Mouse (Mus musculus): ENCODE measurements around the gene Ston2. TPM values are rescaled to one million over a fixed set of nuclear protein-coding genes. Genes with fewer than 3 reads are reported as not detected.
"Not testable (repeated sequence)": the region's sequence is repeated elsewhere in the genome, so short reads cannot be mapped to it uniquely, and the experiment has no call there.

Ston2 gene
- polyA plus RNA-seq, 1 experiment from 2014 or later, result 16.4 TPM

GRCm38 (mm10) chr12:91799821-91800335 lies 11.7 kb upstream of the Ston2 start:
- Histone ChIP-seq H3K27me3 (ENCODE audit: control insufficient read depth, insufficient read depth, low read length) (no peaks in the 10 kb centered on the region), H3K36me3 (ENCODE audit: control insufficient read depth, insufficient read depth, low read length) (no peaks in the 10 kb centered on the region), H3K4me1 (ENCODE audit: control insufficient read depth, insufficient read depth, low read length) (no peaks in the 10 kb centered on the region), H3K9ac (replicated peaks; ENCODE audit: low read depth, low read length) (no peak overlapping the region), H3K27ac (ENCODE audit: low read length) (no peak overlapping the region), H3K4me3 (ENCODE audit: low read depth, low read length) (no peak overlapping the region), H3K9me3 (ENCODE audit: control insufficient read depth, low read depth, low read length) (no peaks in the 10 kb centered on the region), H3K4me2 (replicated peaks; ENCODE audit: low read depth, low read length) (no peak overlapping the region)
- WGBS, result 72% methylated on average over 12 of the region's 12 CpGs
- ATAC-seq (ENCODE audit: insufficient number of reproducible peaks, insufficient read depth, low FRiP score, low read depth), result no peak

DNA sequence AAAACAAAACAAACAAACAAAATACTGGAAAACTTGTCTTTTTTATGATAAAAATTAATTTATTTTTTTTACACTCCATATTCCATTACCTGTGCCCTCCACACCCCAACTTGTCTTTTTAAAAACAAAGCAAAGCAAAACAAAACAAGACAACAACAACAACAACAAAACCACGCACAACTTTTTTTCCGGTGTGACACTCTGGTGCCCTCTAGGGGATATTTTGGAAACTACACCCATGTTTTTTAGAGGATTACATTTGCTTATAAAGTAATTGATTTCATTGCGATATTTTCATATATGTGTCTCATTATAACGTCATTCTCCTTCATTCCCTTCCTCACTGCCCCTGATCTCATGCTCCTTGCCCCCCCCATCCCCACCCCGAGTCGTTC lies 11.2 kb upstream of the Ston2 start:
- Histone ChIP-seq H3K9ac (replicated peaks; ENCODE audit: low read depth, low read length) (no peak overlapping the region), H3K9me3 (ENCODE audit: control insufficient read depth, low read depth, low read length) (no peaks in the 10 kb centered on the region), H3K4me2 (replicated peaks; ENCODE audit: low read depth, low read length) (no peak overlapping the region), H3K27me3 (ENCODE audit: control insufficient read depth, insufficient read depth, low read length) (no peaks in the 10 kb centered on the region), H3K4me1 (ENCODE audit: control insufficient read depth, insufficient read depth, low read length) (no peaks in the 10 kb centered on the region), H3K27ac (ENCODE audit: low read length) (no peak overlapping the region), H3K36me3 (ENCODE audit: control insufficient read depth, insufficient read depth, low read length) (no peaks in the 10 kb centered on the region), H3K4me3 (ENCODE audit: low read depth, low read length) (no peak overlapping the region)
- WGBS, result 19% methylated on average over 6 of the region's 6 CpGs
- no peak for ATAC-seq (ENCODE audit: insufficient number of reproducible peaks, insufficient read depth, low FRiP score, low read depth)

- Histone ChIP-seq H3K27me3 (ENCODE audit: control insufficient read depth, insufficient read depth, low read length) (no peaks in the 10 kb centered on the region), H3K9me3 (ENCODE audit: control insufficient read depth, low read depth, low read length) (no peaks in the 10 kb centered on the region), H3K9ac (replicated peaks; ENCODE audit: low read depth, low read length) (no peak overlapping the region), H3K4me2 (replicated peaks; ENCODE audit: low read depth, low read length) (no peak overlapping the region), H3K27ac (ENCODE audit: low read length) (no peak overlapping the region), H3K4me1 (ENCODE audit: control insufficient read depth, insufficient read depth, low read length) (no peaks in the 10 kb centered on the region), H3K4me3 (ENCODE audit: low read depth, low read length) (no peak overlapping the region), H3K36me3 (ENCODE audit: control insufficient read depth, insufficient read depth, low read length) (no peaks in the 10 kb centered on the region)
- no peak for ATAC-seq (ENCODE audit: insufficient number of reproducible peaks, insufficient read depth, low FRiP score, low read depth)
- 76% methylated on average over 6 of the region's 6 CpGs for WGBS
Observed at GRCm38 (mm10) chr12:91798720-91799378, 10.7 kb upstream of the Ston2 start.

- Histone ChIP-seq H3K9me3 (ENCODE audit: control insufficient read depth, low read depth, low read length) (no peaks in the 10 kb centered on the region), H3K27me3 (ENCODE audit: control insufficient read depth, insufficient read depth, low read length) (no peaks in the 10 kb centered on the region), H3K27ac (ENCODE audit: low read length) (no peak overlapping the region), H3K4me3 (ENCODE audit: low read depth, low read length) (no peak overlapping the region), H3K9ac (replicated peaks; ENCODE audit: low read depth, low read length) (no peak overlapping the region), H3K4me2 (replicated peaks; ENCODE audit: low read depth, low read length) (no peak overlapping the region), H3K4me1 (ENCODE audit: control insufficient read depth, insufficient read depth, low read length) (no peaks in the 10 kb centered on the region), H3K36me3 (ENCODE audit: control insufficient read depth, insufficient read depth, low read length) (no peaks in the 10 kb centered on the region)
- WGBS, result 75% methylated on average over 4 of the region's 4 CpGs
- no peak for ATAC-seq (ENCODE audit: insufficient number of reproducible peaks, insufficient read depth, low FRiP score, low read depth)
Observed at GRCm38 (mm10) chr12:91796774-91797173, 8.6 kb upstream of the Ston2 start.

- no peak overlapping the region for H3K27ac ChIP-seq (ENCODE audit: low read length)
- no peak for ATAC-seq (ENCODE audit: insufficient number of reproducible peaks, insufficient read depth, low FRiP score, low read depth)
- H3K4me1 ChIP-seq (ENCODE audit: control insufficient read depth, insufficient read depth, low read length), result no peaks in the 10 kb centered on the region
- no peak overlapping the region for H3K4me2 ChIP-seq (replicated peaks; ENCODE audit: low read depth, low read length)
- H3K4me3 ChIP-seq (ENCODE audit: low read depth, low read length), result no peak overlapping the region
- H3K36me3 ChIP-seq (ENCODE audit: control insufficient read depth, insufficient read depth, low read length), result no peaks in the 10 kb centered on the region
- H3K9me3 ChIP-seq (ENCODE audit: control insufficient read depth, low read depth, low read length), result no peaks in the 10 kb centered on the region
- 76% methylated on average over 8 of the region's 8 CpGs for WGBS
- no peak overlapping the region for H3K9ac ChIP-seq (replicated peaks; ENCODE audit: low read depth, low read length)
- H3K27me3 ChIP-seq (ENCODE audit: control insufficient read depth, insufficient read depth, low read length), result no peaks in the 10 kb centered on the region
Observed at GRCm38 (mm10) chr12:91793266-91793665, 5.1 kb upstream of the Ston2 start.

DNA sequence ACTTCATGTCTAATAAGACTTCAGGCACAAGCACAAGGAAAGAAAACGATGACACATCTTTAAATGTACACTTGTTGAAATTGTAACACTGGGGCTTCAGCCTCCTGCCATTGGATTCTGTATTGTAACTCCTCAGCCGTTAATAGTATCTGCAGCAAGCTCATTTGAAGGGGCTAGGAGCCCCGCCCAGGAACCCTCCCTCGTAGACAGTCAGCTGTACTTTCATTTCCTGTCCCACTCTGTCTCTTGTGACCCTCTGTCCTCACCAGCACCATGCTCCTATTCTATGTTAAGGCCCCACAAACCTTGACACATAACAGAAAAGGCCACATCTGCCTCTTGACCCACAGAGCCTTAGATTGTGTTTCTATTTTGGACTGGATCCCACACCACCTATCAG lies 3.6 kb upstream of the Ston2 start:
- 67% methylated on average over 4 of the region's 4 CpGs for WGBS
- no peak overlapping the region for H3K9ac ChIP-seq (replicated peaks; ENCODE audit: low read depth, low read length)
- H3K4me3 ChIP-seq (ENCODE audit: low read depth, low read length), result no peak overlapping the region
- no peak for ATAC-seq (ENCODE audit: insufficient number of reproducible peaks, insufficient read depth, low FRiP score, low read depth)
- no peak overlapping the region for H3K4me2 ChIP-seq (replicated peaks; ENCODE audit: low read depth, low read length)
- H3K4me1 ChIP-seq (ENCODE audit: control insufficient read depth, insufficient read depth, low read length), result no peaks in the 10 kb centered on the region
- no peaks in the 10 kb centered on the region for H3K36me3 ChIP-seq (ENCODE audit: control insufficient read depth, insufficient read depth, low read length)
- H3K9me3 ChIP-seq (ENCODE audit: control insufficient read depth, low read depth, low read length), result no peaks in the 10 kb centered on the region
- H3K27ac ChIP-seq (ENCODE audit: low read length), result no peak overlapping the region
- H3K27me3 ChIP-seq (ENCODE audit: control insufficient read depth, insufficient read depth, low read length), result no peaks in the 10 kb centered on the region

DNA sequence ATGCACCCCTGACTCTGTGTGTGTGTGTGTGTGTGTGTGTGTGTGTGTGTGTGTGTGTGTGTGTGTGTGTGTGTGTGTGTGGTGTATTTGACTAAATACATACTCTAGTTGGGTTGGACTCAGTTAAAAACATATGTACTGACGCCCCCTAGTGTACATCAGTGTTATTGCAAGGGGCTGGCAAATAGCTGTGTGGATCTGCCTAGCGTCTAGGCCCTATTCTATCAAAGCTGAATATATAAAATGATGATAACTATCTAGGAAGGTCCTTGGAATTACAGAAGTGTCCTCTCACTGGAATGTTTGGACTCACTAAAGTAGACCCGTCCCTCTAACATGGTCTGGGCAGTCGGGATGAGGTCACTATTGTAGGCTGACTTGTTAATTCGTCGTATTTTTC lies 1.6 kb upstream of the Ston2 start:
- Histone ChIP-seq H3K36me3 (ENCODE audit: control insufficient read depth, insufficient read depth, low read length) (no peaks in the 10 kb centered on the region), H3K4me1 (ENCODE audit: control insufficient read depth, insufficient read depth, low read length) (peaks cover 4% of the 10 kb centered on the region), H3K27ac (ENCODE audit: low read length) (no peak overlapping the region), H3K4me3 (ENCODE audit: low read depth, low read length) (no peak overlapping the region), H3K9me3 (ENCODE audit: control insufficient read depth, low read depth, low read length) (no peaks in the 10 kb centered on the region), H3K4me2 (replicated peaks; ENCODE audit: low read depth, low read length) (no peak overlapping the region), H3K27me3 (ENCODE audit: control insufficient read depth, insufficient read depth, low read length) (no peaks in the 10 kb centered on the region), H3K9ac (replicated peaks; ENCODE audit: low read depth, low read length) (no peak overlapping the region)
- 57% methylated on average over 6 of the region's 6 CpGs for WGBS
- ATAC-seq (ENCODE audit: insufficient number of reproducible peaks, insufficient read depth, low FRiP score, low read depth), result no peak

GRCm38 (mm10) chr12:91788446-91788845 lies 259 bp upstream of the Ston2 start:
- H3K27ac ChIP-seq (ENCODE audit: low read length); H3K36me3 ChIP-seq (ENCODE audit: control insufficient read depth, insufficient read depth, low read length); H3K4me3 ChIP-seq (ENCODE audit: low read depth, low read length); H3K4me1 ChIP-seq (ENCODE audit: control insufficient read depth, insufficient read depth, low read length); ATAC-seq (ENCODE audit: insufficient number of reproducible peaks, insufficient read depth, low FRiP score, low read depth); H3K4me2 ChIP-seq (replicated peaks; ENCODE audit: low read depth, low read length); H3K9me3 ChIP-seq (ENCODE audit: control insufficient read depth, low read depth, low read length); H3K9ac ChIP-seq (replicated peaks; ENCODE audit: low read depth, low read length); H3K27me3 ChIP-seq (ENCODE audit: control insufficient read depth, insufficient read depth, low read length): not testable (repeated sequence)
- 73% methylated on average over 3 of the region's 3 CpGs for WGBS

DNA sequence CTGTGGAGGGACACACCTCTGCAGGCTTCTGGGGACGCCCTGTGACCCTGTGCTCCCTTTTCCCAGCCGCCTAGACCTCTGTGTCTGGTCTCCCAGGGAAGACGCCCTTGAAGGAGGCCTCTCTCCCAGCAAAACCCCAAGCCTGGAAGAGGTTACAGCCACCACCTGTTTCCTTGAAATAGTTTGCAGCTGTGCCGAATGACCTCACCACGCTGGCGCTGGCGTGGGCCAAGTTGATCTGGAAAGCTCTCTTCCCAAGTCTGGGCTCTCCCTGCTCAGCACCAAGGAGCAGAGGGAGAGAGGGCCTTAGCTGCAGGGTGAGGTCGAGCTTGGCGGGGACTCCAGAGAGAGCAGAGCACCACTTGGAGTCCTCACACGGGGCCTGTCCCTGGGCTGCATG lies 1.8 kb downstream of the Ston2 start:
- no peak overlapping the region for H3K27ac ChIP-seq (ENCODE audit: low read length)
- H3K9ac ChIP-seq (replicated peaks; ENCODE audit: low read depth, low read length), result no peak overlapping the region
- no peak overlapping the region for H3K4me3 ChIP-seq (ENCODE audit: low read depth, low read length)
- H3K27me3 ChIP-seq (ENCODE audit: control insufficient read depth, insufficient read depth, low read length), result no peaks in the 10 kb centered on the region
- ATAC-seq (ENCODE audit: insufficient number of reproducible peaks, insufficient read depth, low FRiP score, low read depth), result no peak; the same call in 1 of the 2 replicates
- H3K4me2 ChIP-seq (replicated peaks; ENCODE audit: low read depth, low read length), result no peak overlapping the region
- WGBS, result 37% methylated on average over 10 of the region's 10 CpGs
- peaks cover 4% of the 10 kb centered on the region for H3K4me1 ChIP-seq (ENCODE audit: control insufficient read depth, insufficient read depth, low read length)
- H3K9me3 ChIP-seq (ENCODE audit: control insufficient read depth, low read depth, low read length), result no peaks in the 10 kb centered on the region
- H3K36me3 ChIP-seq (ENCODE audit: control insufficient read depth, insufficient read depth, low read length), result no peaks in the 10 kb centered on the region

Measured in stomach, embryonic 14.5 days (tissue).